Mouse (Mus musculus) megakaryocyte, embryonic 14.5 days (primary cell): ENCODE measurements around the gene Map4k3.

Experiments used
- FLI1 ChIP-seq: IDR thresholded peaks from 2 replicates; pipeline ENCODE4 v1.6.1; 2012; ENCODE audit warnings: low read length, inconsistent platforms, mixed read lengths
- GATA1 ChIP-seq: IDR thresholded peaks from 3 replicates; pipeline ENCODE4 v1.6.1; 2012; ENCODE audit warnings: mixed read lengths, low read length, inconsistent platforms, borderline replicate concordance

DNA sequence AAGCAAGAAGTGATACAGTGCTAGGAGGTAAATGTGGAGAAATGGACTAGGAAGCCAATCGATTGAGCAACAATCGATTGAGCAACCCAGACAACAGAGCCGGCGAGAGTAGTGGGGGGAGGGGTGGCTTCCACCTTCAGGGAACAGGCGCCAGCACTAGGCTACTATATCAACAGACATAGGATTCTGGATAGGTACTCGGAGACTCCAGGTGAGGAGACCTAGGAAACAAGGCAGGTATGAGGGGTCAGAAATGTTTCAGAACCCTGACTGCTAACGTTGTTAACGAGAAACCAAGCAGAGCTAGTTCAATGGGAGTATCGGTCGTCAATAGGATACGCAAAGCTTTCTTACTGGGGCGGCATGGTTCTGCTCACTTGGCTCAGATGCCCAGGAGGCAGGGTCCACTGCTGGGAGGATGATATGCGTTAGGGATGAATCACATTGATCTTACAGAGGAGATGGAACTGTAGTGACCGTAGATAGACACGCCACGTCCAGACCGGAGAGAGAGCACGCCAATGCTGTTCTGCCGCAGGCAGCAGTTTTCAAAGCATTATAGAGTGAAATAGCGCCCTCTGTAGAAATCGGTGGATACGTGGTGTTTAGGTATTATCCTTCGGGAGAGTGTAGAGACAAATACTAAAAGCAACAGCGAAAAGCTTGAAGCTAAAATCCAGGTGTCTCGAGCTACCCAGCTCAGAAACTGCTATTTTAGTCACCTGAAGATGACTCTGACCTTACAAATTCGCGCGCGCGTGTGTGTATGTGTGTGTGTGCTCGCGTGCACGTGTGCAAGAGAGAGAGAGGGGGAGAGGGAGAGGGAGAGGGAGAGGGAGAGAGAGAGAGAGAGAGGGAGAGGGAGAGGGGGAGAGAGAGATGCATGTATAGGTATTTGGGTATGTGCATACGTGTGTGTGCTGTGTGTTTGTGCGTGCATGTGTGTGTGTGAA lies 174.7 kb downstream of the Map4k3 start:
- TF ChIP-seq FLI1 (no peak), GATA1 (no peak)
